Mouse (Mus musculus): ENCODE results near the gene Gm16223.

Gene Gm16223

DNA sequence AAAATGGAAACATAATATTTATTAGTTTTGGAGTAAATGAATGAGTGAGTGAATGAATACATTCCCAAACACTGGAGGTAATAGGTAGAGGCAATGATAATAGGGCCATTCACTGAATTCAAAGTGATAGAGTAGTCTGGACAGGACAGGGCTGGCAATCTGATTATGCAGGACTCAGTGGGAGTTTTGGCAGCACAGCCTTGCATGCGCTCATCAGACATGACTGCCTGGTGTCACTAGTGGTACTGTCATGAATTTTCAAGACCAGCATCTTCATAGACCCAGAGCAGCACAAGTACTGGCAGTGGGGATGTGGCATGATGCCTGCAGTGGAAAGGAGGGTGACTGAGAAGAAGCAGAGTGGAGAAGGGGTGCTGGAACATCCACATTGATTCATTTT lies 157.1 kb downstream of the Gm16223 start:
- peak in 1 of 2 experiments; percentile 4 for DNase-seq

DNA sequence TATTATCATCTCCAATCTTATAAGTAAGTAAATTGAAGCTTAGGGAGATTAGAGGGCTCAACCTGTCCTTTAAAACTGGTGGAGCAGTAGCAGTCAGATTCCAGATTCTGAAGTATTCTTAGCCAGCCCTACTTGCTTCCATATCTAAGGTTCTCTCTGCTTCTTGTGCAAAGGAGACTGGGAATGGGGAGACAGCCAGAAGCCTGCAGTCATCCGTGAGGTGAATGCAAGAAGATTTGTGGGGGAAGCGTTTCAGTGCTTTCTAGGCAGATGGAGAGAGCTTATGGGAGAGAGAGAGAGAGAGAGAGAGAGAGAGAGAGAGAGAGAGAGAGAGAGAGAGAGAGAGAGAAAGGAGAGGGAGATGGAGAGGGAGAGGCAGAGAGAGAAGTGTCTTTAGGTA lies 160.9 kb downstream of the Gm16223 start:
- DNase-seq, result no peak

DNA sequence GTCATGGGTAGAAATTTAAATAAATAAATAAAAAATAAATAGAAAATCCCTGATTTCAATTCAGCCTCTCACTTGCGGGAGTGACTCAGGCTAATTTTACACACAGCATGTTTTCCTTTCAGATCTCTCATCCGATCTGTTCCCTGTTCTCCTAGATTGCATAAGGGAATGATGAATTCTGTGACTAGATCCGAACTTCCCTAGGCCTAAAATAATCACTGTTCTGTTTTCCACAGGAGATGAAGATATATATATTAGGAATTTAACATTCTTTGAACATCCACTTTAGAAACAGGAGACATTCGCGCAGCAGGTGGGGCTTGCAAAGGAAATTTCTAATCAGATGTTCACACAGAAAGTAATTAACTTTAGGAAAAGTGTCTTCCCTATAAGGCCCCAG lies 171.5 kb downstream of the Gm16223 start:
- no peak for DNase-seq

DNA sequence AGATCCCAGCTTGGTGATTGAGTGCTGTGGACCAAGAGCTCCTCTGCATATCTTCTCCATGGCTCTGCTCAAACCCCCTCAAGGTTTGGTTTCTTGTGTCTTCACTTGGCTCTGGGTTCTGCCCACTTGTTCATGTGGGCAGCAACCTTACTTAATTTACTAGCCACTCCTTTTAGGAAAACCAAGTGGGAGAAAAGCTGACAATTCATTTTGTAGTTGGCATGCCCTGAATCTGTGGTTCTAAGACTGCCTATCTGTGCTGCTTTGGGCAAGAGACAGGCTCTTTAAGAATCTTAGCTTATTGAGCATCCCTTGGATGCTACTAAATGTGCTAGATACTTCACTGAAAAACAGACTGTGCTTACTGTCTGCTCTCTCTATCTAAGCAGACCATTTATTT lies 172.0 kb downstream of the Gm16223 start:
- DNase-seq, result no peak

DNA sequence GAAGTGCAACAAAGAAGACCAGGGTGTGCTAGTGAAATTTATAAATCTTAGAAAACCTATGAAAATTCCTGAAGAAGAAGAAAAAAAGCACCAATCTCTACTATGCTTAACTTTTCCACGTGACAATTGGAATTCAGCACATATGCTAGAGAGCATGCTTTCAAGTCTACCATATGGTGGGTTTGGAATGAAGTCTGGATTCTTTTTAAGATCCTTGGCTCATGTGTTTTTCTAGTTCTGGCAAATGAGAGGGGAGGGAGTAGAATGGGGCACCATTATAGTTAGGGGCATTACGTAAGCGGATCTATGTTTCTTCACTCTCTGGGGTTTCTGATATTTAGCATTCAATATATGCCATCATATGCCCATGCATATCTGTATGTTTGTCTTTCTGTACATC lies 182.6 kb downstream of the Gm16223 start:
- no peak for DNase-seq

All from cerebellum, postnatal 36 days (tissue).